10 mouse cellular contexts compared by ENCODE assay signal in genomic region chr5:67608674-67609519, GRCm38 (mm10). TPM values are rescaled to one million over a fixed set of nuclear protein-coding genes. Genes with fewer than 3 reads are reported as not detected.
DNase-seq lines count a peak whose midpoint lies in the region; ATAC-seq and TF ChIP-seq lines count a peak whose summit lies in the region.
"Had no signal": no experiment of that assay in that cellular context is flagged by ENCODE, and none has a peak within 500 bp of the region (broad histone marks: within the 10 kb centered on the region; RNA-seq: fewer than 3 reads in every experiment).

No protein-coding gene starts in this region.

- peak overlapping the region; percentile 95 for H3K4me2 ChIP-seq in embryonic facial prominence, embryonic 13.5 days
- H3K4me2 ChIP-seq in intestine, postnatal 0 days (replicated peaks; ENCODE audit: low read depth), result peak overlapping the region; percentile 82
- H3K4me2 ChIP-seq in neural tube, embryonic 12.5 days (replicated peaks), result peak overlapping the region; percentile 96

- H3K27ac ChIP-seq in layer of hippocampus, adult 2 months, result no peak overlapping the region
- H3K27ac ChIP-seq in embryonic facial prominence, embryonic 13.5 days, result no peak overlapping the region
- H3K27ac ChIP-seq in intestine, postnatal 0 days (ENCODE audit: low read depth, low read length), result no peak overlapping the region; the same call in 1 of the 2 replicates
- no peak overlapping the region for H3K27ac ChIP-seq in neural tube, embryonic 12.5 days

- H3K9me3 ChIP-seq in embryonic facial prominence, embryonic 13.5 days, result no peaks in the 10 kb centered on the region
- no peaks in the 10 kb centered on the region for H3K9me3 ChIP-seq in intestine, postnatal 0 days (ENCODE audit: control insufficient read depth)
- H3K9me3 ChIP-seq in neural tube, embryonic 12.5 days, result no peaks in the 10 kb centered on the region

- DNase-seq in layer of hippocampus, adult 2 months (ENCODE audit: low spot score in 2 of 2), result no peak
- no peak for DNase-seq in layer of hippocampus, adult 9-11 months
- no peak for DNase-seq in adrenal gland, adult 2 months
- DNase-seq in layer of hippocampus, postnatal 25 days (ENCODE audit: extremely low spot score in 1 of 2, low spot score in 1 of 2), result no peak
- DNase-seq in natural killer cell, adult 2 months (ENCODE audit: low spot score in 2 of 2), result no peak
- DNase-seq: cerebellum, adult 9-10 months had no signal

- 2% methylated on average over 31 of the region's 31 CpGs for WGBS in embryonic facial prominence, embryonic 13.5 days
- 11% methylated on average over 31 of the region's 31 CpGs for WGBS in intestine, postnatal 0 days
- WGBS in neural tube, embryonic 12.5 days, result 2% methylated on average over 31 of the region's 31 CpGs

- H3K4me1 ChIP-seq in embryonic facial prominence, embryonic 13.5 days, result peaks cover 19% of the 10 kb centered on the region
- H3K4me1 ChIP-seq in intestine, postnatal 0 days (replicated peaks; ENCODE audit: control insufficient read depth, insufficient read depth, low read length), result 0 out of 2 replicates have a peak, but pooled peaks cover 3% of the 10 kb centered on the region
- peaks cover 21% of the 10 kb centered on the region for H3K4me1 ChIP-seq in neural tube, embryonic 12.5 days

- H3K36me3 ChIP-seq in embryonic facial prominence, embryonic 13.5 days, result no peaks in the 10 kb centered on the region
- H3K36me3 ChIP-seq in intestine, postnatal 0 days (ENCODE audit: control insufficient read depth, insufficient read depth), result no peaks in the 10 kb centered on the region
- no peaks in the 10 kb centered on the region for H3K36me3 ChIP-seq in neural tube, embryonic 12.5 days

- peaks cover 85% of the 10 kb centered on the region for H3K27me3 ChIP-seq in embryonic facial prominence, embryonic 13.5 days
- H3K27me3 ChIP-seq in intestine, postnatal 0 days (replicated peaks; ENCODE audit: control insufficient read depth, insufficient read depth, low read length), result peaks cover 60% of the 10 kb centered on the region
- peaks cover 61% of the 10 kb centered on the region for H3K27me3 ChIP-seq in neural tube, embryonic 12.5 days (replicated peaks)

- peak overlapping the region; percentile 40 for H3K4me3 ChIP-seq in layer of hippocampus, adult 2 months
- peak overlapping the region; percentile 54 for H3K4me3 ChIP-seq in embryonic facial prominence, embryonic 13.5 days
- H3K4me3 ChIP-seq in intestine, postnatal 0 days (ENCODE audit: low read depth, low read length), result peak overlapping the region; percentile 53
- peak overlapping the region; percentile 54 for H3K4me3 ChIP-seq in neural tube, embryonic 12.5 days

- no peak for TF ChIP-seq CTCF in layer of hippocampus, adult 2 months (conservative IDR thresholded peaks at IDR 0.05)
- no peak for TF ChIP-seq CTCF in intestine, postnatal 0 days (IDR thresholded peaks at IDR 0.05; ENCODE audit: low read depth)

- ATAC-seq in embryonic facial prominence, embryonic 13.5 days (ENCODE audit: insufficient number of reproducible peaks, insufficient read depth, low FRiP score, low TSS enrichment, low read depth), result no peak
- no peak for ATAC-seq in intestine, postnatal 0 days
- ATAC-seq in neural tube, embryonic 12.5 days (ENCODE audit: low FRiP score, low read depth), result no peak
- ATAC-seq: Patski had no signal

- peak overlapping the region; percentile 64 for H3K9ac ChIP-seq in embryonic facial prominence, embryonic 13.5 days
- H3K9ac ChIP-seq in intestine, postnatal 0 days (ENCODE audit: low read depth, low read length), result peak overlapping the region; percentile 41; the same call in 1 of the 2 replicates
- peak overlapping the region; percentile 56 for H3K9ac ChIP-seq in neural tube, embryonic 12.5 days

RNA-seq across cellular contexts. Expression of gene Shisa3, which starts 1.2 kb away (rescaled TPM):
- 1 to 10 TPM in 1 of 2 experiments, under 1 TPM in 1; 0.52 to 1.2 TPM for total RNA-seq in layer of hippocampus, adult 2 months (2021)
- 1.7 and 1.9 TPM in 2 replicates for polyA plus RNA-seq in embryonic facial prominence, embryonic 13.5 days (2015; fragmentation: Nextera tagmentation; extraction: Ambion mirVana)
- 6.6 and 6.9 TPM in 2 replicates for polyA plus RNA-seq in intestine, postnatal 0 days (2015; fragmentation: Nextera tagmentation; extraction: Ambion mirVana)
- 5.3 and 5.5 TPM in 2 replicates for polyA plus RNA-seq in neural tube, embryonic 12.5 days (2016; fragmentation: Nextera tagmentation; extraction: Ambion mirVana)
- under 1 TPM; 0.35 to 0.83 TPM for total RNA-seq in adrenal gland, adult 2 months (2021)
- 1.3 and 1.8 TPM in 2 replicates for polyA plus RNA-seq in adrenal gland, adult 2 months (2012; rRNA removed)
- under 1 TPM; 0.27 to 0.68 TPM for total RNA-seq in layer of hippocampus, postnatal 25 days (2021)
- polyA plus RNA-seq: Patski had no signal
